Mouse (Mus musculus) cerebellum, postnatal 25 days (tissue): ENCODE measurements around the gene Cers1.

Experiments
- DNase-seq, 2 experiments: peaks; one replicate each; pipeline ENCODE4 v3.0.0; 2021; ENCODE audit warnings: mixed read lengths in 2 of 2

Gene Cers1

DNA sequence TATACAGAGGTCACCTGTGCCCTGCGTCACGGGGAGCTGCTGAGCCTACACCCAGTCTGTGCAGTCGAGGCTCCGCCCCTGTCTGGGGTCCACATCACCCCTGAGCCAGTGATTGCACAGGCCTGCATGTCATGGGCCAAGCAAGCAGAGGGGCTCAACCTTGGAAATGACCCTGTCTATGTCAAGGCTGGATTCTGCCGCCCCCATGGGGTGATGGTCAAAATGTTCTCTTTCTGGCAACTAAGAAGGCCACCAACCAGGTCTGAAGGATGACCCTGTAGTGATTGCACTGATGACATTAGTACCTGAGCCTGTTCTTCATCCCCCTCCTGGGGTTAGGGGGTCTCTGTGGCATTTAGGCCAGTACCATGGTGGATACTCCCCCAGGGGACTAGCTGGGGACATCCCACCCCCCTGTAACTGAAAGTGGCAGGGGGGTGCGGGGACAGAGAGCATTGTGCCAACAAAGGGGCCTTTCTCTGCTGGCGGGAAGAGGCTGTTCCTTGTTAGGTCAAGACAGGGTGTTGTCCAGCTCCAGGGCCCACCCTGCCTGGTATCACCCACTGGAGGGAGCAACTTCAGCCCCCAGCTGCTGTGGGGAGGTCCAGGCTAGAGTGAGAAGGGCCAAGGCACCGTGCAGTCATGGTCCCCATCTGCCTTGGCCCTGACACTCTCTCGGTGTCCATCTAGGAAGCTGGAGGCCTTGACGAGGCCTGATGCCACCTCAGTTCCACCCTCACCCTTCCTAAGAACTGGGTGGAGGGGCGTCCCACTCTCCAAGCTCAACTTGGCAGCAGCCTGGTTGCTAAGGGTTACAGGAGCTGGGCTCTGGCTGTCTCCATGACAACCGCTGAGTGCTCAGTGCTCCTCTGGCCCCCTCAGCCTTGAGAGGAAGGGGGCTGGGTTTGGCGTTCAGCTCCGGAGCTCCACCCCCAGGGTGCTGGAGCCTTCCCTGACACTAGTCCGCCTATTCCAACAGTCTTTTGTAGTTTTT lies 1.2 kb downstream of the Cers1 start:
- peak; percentile 59 to 62 for DNase-seq

DNA sequence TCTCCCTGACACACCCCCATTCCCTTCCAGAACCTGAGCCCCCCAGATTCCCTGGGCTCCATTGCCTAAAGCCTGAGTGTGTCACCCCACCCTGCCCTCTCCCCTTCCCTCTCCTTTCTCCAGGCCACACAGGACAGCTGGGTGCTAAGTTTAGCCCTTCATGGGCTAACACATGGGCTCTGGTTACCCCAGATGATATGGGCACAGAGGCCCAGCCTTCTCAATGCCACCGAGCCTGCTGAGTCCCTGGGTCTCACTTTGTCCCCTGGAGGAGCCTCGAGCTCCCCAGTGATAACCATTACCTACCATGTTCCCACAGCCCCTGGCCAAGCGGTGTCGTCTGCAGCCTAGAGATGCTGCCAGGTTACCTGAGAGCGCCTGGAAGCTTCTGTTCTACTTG lies 2.3 kb downstream of the Cers1 start:
- DNase-seq = no peak

DNA sequence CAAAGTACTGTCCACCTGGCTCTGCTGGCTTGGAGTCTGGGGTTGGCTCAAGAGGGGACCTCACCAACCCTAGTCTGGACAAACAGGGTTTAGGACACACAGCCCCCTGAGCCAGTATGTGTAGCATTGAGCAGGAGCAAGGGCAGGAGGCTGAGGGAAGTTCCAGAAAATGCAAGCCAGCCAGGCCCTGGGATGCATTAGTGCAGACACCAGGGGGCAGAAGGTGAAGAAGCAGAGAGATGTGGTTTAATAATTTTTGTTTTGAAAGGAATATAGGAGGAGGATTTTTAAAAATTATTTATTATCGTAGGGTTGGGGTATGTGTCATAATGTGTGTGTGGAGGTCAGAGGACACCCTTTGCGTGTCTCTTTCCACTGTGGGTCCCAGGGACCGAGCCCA lies 8.1 kb downstream of the Cers1 start:
- no peak for DNase-seq

DNA sequence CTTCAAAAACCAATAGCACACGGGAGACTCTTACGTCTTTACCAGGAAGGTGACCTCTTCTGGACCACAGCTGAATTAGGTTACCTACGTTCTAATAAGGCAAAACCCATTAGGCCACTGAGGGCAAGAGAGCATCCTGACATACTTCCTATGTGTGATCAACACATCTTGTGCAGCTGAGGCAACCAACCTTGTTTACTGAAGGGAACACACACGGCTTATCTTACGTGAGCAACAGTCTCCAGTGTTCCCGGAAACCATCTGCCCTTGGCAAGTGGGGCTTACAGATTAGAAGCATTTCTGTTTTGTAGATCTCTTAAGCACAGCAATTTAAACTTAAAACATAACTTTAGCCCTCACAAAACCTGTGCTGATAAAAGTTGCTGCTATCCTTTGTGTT lies 11.9 kb downstream of the Cers1 start:
- DNase-seq = no peak

DNA sequence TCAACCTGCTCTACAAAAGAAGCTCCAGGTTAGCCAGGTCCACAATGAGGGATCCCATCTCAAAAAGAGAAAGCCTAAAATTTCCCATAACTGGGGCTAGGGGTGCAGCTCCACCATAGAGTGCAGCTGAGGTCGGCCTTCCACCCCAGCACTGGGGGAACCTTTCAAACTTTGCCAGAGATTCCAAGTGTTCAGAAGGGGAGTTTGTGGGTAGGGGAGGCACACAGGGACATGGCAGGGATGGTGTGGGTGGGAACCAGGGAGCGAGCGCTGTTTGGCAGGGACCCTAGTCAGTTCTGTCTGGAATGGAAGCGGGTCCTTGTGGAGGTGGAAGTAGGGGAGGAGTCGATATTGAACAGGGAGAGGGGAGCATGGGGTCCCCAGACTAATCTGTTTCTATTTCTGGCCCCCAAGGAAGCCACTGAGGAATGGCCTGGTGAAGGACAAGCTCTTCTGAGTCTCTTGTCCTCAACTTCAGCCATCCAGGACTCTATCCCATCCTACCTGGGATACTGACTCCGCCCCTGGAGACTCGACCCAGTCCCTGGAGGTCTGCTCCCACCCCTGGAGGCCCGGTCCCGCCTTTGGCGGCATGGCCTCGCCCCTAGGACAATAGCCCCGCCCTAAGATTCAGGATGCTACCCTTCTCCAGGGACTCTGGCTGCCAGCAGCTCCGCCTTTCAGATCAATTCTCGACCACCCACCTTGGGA lies 13.7 kb downstream of the Cers1 start, which contains the start of gene Gdf1:
TSS of gene Gdf1 (plus strand) at position 694 of the 711 bp plus-strand sequence.
- DNase-seq = peak in 1 of 2 experiments; percentile 43

DNA sequence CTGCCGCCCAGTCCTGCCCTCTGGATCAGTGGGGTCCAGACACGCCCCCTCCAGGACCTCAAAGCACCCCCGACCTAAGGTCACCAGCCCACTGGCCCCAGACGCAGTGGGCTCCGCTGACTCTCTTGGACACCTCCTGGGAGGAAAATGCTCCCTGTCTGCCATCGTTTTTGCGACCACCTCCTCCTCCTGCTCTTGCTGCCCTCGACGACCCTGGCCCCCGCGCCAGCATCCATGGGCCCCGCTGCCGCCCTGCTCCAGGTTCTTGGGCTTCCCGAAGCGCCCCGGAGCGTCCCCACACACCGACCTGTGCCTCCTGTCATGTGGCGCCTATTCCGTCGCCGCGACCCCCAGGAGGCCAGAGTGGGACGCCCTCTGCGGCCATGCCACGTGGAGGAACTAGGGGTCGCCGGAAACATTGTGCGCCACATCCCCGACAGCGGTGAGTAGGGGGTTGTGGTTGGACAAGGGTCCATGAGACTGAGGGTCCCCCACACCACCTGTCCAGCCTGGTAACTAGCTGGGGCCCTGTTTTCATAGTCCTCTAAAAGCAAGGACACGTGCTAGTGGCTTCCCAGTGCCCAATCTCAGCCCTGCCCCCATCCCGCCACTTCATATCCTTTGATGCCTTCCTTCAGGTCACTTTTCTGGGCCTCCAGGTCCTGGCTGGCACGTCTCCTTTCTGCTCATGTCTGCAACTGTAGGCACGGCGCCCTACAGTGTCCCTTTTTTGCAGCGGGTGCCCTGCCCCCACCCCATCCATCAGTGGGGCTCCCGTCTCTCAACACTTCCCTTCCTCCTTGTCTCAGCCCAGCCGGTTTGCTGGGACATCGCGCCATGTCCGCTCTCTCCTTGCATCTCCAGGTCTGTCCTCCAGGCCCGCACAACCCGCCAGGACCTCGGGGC lies 14.5 kb downstream of the Cers1 start:
- DNase-seq = peak in 1 of 2 experiments; percentile 56

DNA sequence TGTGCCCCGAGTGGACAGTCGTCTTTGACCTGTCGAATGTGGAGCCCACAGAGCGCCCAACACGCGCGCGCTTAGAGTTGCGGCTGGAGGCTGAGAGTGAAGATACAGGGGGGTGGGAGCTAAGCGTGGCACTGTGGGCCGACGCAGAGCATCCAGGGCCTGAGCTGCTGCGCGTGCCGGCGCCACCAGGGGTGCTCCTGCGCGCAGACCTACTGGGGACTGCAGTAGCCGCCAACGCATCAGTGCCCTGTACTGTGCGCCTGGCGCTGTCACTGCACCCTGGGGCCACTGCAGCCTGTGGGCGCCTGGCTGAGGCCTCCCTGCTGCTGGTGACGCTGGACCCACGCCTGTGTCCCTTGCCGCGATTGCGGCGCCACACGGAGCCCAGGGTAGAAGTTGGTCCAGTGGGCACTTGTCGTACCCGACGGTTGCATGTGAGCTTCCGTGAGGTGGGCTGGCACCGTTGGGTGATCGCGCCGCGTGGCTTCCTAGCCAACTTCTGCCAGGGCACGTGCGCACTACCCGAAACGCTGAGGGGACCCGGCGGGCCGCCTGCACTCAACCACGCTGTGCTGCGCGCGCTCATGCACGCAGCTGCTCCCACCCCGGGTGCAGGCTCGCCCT lies 15.3 kb downstream of the Cers1 start:
- DNase-seq = peak; percentile 67 to 69

DNA sequence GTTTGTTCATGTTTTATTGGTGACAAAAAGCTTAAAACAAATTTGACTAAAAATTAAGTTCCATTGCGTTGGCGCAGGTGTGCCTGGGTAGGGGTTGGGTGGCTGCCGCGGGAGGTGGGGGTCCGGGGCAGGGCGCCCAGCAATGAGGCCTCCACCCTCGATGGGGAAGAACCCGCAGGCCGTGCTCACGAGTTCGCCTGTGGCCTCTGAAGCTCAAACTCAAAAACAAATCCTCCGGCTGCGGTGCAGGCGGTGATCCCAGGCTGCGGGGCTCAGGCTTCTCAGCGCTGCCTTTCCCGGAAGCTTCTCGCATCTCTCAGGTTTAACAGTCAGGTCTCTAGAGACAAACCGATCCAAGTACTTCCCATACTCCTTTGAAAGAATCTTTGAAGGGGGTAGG lies 16.0 kb downstream of the Cers1 start:
- DNase-seq = peak; percentile 49 to 56

DNA sequence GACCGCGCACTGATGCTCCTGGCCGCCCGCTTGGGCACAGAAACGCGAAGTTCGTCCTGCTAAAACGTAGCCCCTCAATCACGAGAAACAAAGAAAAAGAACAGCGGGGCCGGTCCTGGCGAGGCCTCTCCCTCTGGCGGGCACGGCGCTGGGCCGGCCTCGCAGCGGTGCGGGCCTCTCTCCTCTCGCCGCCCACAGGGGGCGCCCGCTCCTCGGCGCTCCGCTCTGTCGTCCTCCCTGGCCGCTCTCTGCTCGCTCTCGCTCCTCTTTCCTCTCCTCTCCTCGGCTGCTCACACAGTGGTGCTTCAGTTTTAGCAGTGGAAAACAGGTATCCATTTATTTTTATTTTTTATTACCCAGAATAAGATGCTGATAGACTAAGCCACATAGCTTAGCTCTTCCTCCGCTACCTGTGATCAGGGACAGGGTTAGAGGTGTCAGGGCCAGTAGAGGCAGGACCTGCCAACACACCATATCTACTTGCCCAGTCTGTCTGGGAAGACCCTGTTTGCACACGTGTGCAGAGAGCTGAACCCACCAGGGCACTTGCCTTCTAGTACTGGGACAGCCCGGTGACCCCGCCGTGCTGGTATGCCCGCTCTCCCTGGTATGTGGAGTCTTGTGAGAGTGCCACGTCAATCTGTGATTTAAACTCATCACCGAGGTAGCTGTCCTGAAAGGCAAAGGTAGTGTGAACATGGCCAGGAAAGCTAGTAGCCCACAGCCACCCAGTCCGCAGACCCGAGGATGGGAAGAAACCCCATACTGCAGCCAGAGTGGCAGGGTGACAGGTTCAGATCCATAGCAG lies 16.7 kb downstream of the Cers1 start:
- peak; percentile 91 to 93 for DNase-seq

DNA sequence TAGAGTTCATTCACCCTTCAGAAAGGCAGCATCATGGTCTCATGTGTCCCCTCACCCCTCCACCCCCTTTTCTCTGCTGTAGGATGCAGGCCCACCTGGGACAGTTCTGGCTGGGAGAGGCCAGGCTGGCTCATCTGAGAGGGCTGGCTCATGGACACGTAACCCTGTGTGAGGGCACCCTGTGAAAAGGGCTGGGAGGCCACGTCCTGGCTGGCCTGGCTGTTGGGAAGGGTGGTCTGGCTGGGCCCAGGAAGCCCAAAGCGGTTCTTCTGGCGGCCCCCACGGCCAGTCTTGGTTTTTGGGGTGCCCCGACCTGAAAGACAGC lies 17.3 kb downstream of the Cers1 start:
- no peak for DNase-seq

DNA sequence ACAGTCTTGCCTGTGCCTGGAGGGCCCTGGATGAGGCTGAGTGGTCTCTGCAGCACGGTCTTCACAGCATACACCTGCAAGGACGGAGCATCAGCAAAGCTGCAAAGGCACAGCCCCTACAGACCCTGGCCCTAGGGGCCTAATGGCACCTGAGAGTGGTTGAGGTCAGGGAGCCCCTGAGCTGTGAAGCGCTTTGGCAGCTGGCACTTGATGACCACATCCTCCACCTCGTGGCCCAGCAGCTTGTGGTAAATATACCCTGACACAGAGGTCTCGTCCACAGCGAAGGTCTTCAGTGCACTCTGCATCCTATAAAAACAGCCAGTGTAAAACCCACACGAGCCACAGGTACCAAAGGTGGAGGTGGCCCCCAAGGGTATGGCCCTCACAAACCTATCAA lies 23.4 kb downstream of the Cers1 start:
- no peak for DNase-seq

DNA sequence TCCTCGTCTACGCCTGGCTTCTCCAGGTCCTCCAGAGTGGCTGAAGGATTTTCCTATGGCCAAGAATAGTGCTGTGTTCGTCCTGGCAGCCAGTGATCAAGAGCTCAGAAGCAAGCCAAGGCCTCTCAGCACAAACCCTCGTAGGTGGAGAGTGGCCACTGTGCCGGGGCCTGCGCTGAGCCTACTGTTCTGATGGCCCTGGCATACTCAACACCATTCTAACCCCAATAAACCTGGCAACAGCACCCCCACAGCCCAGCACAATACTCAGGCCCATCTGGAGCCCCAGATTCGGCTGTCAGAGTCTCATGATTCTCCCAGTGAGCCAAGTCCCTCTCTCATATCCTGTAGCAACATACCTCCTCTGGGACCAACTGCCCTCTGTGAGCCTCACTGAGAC lies 25.1 kb downstream of the Cers1 start:
- peak; percentile 53 to 62 for DNase-seq

DNA sequence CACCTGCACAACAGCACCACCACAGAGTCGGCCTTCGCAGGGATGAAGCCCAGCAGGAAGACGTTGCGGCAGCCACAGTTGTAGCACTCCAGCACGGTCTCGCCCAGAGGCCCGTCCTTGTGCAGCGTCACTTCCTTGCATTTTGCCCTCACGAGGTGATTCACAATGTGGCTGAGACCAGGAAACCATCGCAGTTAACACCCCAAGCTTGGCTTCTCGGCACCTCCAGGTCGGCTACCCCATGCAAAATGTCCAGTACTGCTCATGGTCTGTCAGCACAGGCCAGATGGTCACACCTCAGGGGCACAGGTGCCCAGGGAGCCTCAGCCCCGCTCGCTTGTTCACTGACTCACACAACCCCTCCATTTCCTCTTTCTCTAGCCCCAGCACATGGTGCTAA lies 26.4 kb downstream of the Cers1 start:
- peak; percentile 77 to 78 for DNase-seq

DNA sequence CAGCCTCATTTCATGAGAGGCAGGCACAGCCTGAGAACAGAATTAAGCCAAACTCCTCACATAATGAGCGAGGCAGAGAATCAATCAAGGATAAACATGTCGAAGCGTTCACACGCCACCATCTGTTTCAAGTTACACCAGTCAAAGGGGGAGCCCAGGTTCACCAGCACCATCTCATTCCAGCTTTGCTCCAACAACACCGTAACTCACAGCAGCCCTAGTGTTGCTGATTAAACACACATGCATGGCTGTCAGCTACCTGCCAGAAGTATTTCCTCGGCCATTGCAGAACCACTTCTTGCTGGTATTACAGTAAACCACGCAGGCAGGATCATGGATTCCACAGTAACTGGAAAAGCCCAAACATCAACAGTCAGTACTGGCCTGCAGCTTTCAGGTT lies 27.5 kb downstream of the Cers1 start:
- no peak for DNase-seq

DNA sequence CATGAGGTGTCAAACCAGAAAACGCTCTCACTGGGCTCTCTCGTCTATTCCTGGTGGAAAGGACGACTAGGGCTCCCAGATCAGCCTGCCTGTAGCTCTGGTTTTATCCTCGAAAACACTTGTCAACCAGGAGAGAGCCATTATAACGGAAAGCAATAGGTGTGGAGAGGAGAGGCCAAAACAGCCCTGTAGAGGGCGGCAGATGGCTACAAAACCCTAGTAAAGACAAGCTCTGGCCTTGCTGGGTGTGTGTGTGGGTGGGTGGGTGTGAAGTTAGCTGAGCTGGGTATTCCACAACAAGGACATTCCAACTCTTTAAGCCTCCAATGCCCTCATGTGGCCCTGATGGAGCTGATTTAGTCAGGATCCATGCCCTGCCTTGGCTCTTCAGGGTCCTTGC lies 28.1 kb downstream of the Cers1 start:
- DNase-seq = peak; percentile 78 to 82

DNA sequence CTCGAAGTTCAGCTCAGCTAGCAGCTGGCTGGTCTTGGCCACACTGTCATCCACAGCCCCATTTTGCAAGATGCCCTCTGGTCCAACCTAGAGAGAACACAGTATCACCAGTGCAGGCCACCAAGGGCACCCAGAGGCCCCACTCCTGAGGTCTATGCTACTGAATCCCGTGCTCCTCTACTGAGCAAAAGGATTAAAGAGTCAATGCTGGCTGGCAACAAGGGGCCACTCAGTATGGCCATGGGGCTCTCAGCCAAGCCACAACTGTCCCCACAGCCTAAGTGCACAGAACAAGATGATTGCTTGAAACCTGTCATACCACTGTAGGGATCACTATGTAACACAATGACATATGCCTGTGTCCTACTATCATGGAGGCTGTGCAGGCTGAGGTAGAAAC lies 28.7 kb downstream of the Cers1 start:
- DNase-seq = no peak

DNA sequence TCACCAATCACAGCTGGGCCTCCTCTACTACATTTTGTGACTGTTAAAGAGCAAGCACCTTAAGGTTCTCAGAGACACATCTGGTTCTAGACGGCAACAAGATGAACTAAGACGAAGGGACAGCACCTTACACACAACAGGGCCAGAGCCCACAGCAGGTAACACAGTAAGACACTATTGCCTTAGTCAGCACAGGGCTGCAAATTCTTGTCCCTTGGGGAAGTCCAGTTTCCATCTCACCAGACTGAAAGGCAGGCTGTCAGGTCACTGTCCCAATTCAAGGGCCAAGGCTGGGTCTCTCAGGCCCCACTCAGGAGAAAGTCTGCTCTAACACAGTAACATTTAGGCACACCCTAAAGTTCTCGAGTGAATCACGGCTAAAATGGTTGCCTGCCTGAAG lies 31.9 kb downstream of the Cers1 start:
- peak in 1 of 2 experiments; percentile 11 for DNase-seq

DNA sequence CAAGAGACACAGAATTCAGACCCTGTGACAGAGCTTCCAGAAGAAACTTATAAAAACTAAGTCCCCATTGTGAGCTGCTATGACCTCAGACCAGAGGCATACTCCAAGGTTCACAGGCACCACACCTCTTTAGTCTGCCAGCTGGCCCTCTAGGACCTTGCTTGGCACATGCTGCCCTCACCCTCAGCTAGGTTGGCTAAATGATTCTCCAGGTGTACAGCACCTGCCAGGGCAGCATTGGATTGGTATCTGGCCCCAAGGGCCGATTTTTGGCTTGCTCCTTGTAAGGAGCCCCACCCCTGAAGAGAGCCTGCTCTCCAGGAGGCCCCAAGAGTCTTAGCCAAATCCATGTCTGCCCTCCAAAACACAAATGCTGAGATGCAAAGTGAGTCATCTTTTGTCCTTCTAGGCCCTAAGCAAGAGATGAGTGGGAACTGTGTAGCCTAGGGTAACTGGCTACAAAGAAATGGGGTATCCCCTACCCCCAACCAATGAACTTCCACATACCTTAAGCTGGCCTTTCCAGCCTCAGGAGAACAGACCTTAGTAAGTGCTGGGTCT lies 32.4 kb downstream of the Cers1 start:
- peak; percentile 45 to 48 for DNase-seq

DNA sequence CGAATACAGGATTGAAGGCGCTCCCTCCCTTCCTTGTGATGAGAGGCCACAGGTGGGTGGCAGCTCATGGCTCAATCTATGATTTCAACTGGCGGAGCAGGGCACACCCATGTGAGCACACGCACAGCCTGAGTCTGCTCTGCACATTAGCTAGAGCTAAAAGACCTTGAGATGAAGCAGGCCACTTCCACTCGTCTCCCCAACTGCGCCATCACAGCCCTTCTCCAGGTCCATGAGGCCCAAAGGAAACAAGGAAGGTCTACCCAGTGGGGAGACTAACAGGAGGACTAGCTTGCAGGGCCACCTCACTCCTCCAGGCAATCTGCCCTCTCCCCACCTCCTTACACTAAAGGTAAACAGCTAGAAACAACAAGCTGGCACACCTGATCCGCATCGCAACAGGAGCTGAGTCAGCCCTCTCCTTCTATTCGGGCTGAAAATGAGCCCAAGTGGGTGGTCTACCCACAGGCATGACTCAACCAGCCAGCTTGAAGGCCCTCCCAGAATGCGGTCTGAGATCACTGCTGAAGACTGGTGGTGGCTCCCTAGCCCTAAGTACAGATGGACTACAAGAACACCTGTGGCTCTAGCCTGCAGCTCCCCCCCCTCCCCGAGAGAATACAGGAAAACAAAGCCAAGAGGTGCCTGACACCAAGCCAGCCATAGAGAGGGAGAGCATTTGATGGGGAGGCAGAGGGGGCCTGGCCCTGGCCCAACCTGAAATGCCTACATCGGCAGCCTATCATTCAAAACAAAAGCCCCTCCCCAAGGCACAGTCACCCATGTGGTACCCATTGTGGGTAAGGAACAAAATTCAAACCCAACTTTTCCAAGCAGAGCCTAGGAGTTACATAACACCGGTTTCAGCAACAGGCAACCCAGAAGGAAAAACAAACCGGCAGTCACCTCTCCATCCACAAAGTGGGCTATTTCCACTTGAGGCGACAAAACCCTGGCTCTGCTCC lies 35.7 kb downstream of the Cers1 start:
- peak; percentile 68 to 74 for DNase-seq

DNA sequence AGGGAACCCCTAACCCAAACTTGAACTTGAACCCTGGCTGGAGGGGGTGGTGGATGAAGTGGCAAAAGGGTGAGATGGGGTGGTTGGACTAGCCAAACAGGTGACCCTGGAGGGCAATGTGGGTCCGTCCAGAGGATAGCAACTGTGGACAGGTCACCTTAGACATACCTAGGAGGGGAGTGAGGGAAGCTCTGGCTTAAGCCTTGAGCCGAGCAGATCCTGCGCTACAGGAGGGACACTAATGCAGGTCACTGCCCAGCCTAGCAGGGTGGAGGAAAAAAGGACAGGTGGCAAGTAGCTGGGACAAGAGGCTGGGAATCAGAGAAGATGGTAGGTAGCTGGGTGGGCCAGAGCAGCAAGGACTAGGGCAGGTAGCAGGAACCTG lies 36.4 kb downstream of the Cers1 start:
- peak in 1 of 2 experiments; percentile 47 for DNase-seq
